Mouse (Mus musculus): ENCODE measurements around the gene Ptpn3. TPM values are rescaled to one million over a fixed set of nuclear protein-coding genes. Genes with fewer than 3 reads are reported as not detected.

The Ptpn3 gene
- polyA plus RNA-seq, 1 experiment from 2014 or later = 5.2 TPM

- no peak overlapping the region for H3K9ac ChIP-seq (ENCODE audit: low read length)
- no peaks in the 10 kb centered on the region for H3K4me1 ChIP-seq (replicated peaks; ENCODE audit: control insufficient read depth, insufficient read depth)
- H3K4me3 ChIP-seq (ENCODE audit: low read depth, low read length) = no peak overlapping the region
- WGBS = 47% methylated on average over 8 of the region's 8 CpGs
- ATAC-seq (ENCODE audit: low FRiP score, low TSS enrichment) (0 out of 2 replicates have a peak, but pooled peaks have one; percentile 25), DNase-seq (ENCODE audit: low spot score) (no peak)
- H3K36me3 ChIP-seq (ENCODE audit: control insufficient read depth, insufficient read depth, low read length) = no peaks in the 10 kb centered on the region
- peak overlapping the region; percentile 56; the same call in 1 of the 2 replicates for H3K27ac ChIP-seq (replicated peaks)
- H3K9me3 ChIP-seq (ENCODE audit: control insufficient read depth, low read length) = no peaks in the 10 kb centered on the region
- no peak for TF ChIP-seq CTCF (IDR thresholded peaks at IDR 0.05; ENCODE audit: low read depth)
- no peak for TF ChIP-seq EP300 (optimal IDR thresholded peaks at IDR 0.05)
- no peaks in the 10 kb centered on the region for H3K27me3 ChIP-seq (ENCODE audit: control insufficient read depth, insufficient read depth, low read length)
- H3K4me2 ChIP-seq (replicated peaks; ENCODE audit: low read depth) = no peak overlapping the region
Measured at GRCm38 (mm10) chr4:57312256-57313166, 10.9 kb upstream of the Ptpn3 start.

GRCm38 (mm10) chr4:57311750-57312149 is 10.1 kb upstream of the Ptpn3 start:
- H3K9ac ChIP-seq (ENCODE audit: low read length) = no peak overlapping the region
- H3K9me3 ChIP-seq (ENCODE audit: control insufficient read depth, low read length) = no peaks in the 10 kb centered on the region
- H3K4me3 ChIP-seq (ENCODE audit: low read depth, low read length) = no peak overlapping the region
- H3K27me3 ChIP-seq (ENCODE audit: control insufficient read depth, insufficient read depth, low read length) = no peaks in the 10 kb centered on the region
- H3K4me1 ChIP-seq (replicated peaks; ENCODE audit: control insufficient read depth, insufficient read depth) = no peaks in the 10 kb centered on the region
- no peak for DNase-seq (ENCODE audit: low spot score)
- no peaks in the 10 kb centered on the region for H3K36me3 ChIP-seq (ENCODE audit: control insufficient read depth, insufficient read depth, low read length)
- WGBS = 84% methylated on average over 4 of the region's 4 CpGs
- H3K27ac ChIP-seq (replicated peaks) = no peak overlapping the region
- no peak for ATAC-seq (ENCODE audit: low FRiP score, low TSS enrichment)
- H3K4me2 ChIP-seq (replicated peaks; ENCODE audit: low read depth) = no peak overlapping the region
- TF ChIP-seq EP300 (optimal IDR thresholded peaks at IDR 0.05) (no peak), CTCF (IDR thresholded peaks at IDR 0.05; ENCODE audit: low read depth) (no peak)

GRCm38 (mm10) chr4:57308214-57309000 is 6.8 kb upstream of the Ptpn3 start:
- H3K4me2 ChIP-seq (replicated peaks; ENCODE audit: low read depth) = peak overlapping the region; percentile 38; the same call in 1 of the 2 replicates
- peak; percentile 34; the same call in 1 of the 2 replicates for ATAC-seq (ENCODE audit: low FRiP score, low TSS enrichment)

GRCm38 (mm10) chr4:57307747-57308146 is 6.1 kb upstream of the Ptpn3 start:
- H3K9ac ChIP-seq (ENCODE audit: low read length) = no peak overlapping the region
- H3K36me3 ChIP-seq (ENCODE audit: control insufficient read depth, insufficient read depth, low read length) = no peaks in the 10 kb centered on the region
- TF ChIP-seq CTCF (IDR thresholded peaks at IDR 0.05; ENCODE audit: low read depth) (no peak), EP300 (optimal IDR thresholded peaks at IDR 0.05) (no peak)
- H3K4me1 ChIP-seq (replicated peaks; ENCODE audit: control insufficient read depth, insufficient read depth) = no peaks in the 10 kb centered on the region
- ATAC-seq (ENCODE audit: low FRiP score, low TSS enrichment) (no peak), DNase-seq (ENCODE audit: low spot score) (no peak)
- no peak overlapping the region for H3K4me2 ChIP-seq (replicated peaks; ENCODE audit: low read depth)
- H3K27ac ChIP-seq (replicated peaks) = no peak overlapping the region
- no peak overlapping the region for H3K4me3 ChIP-seq (ENCODE audit: low read depth, low read length)
- 67% methylated on average over 4 of the region's 4 CpGs for WGBS
- H3K9me3 ChIP-seq (ENCODE audit: control insufficient read depth, low read length) = no peaks in the 10 kb centered on the region
- H3K27me3 ChIP-seq (ENCODE audit: control insufficient read depth, insufficient read depth, low read length) = no peaks in the 10 kb centered on the region

More at GRCm38 (mm10) chr4:57308214-57309000, 6.8 kb upstream of the Ptpn3 start:
- TF ChIP-seq CTCF (IDR thresholded peaks at IDR 0.05; ENCODE audit: low read depth) (peak; percentile 48), EP300 (optimal IDR thresholded peaks at IDR 0.05) (no peak)
- Histone ChIP-seq H3K9me3 (ENCODE audit: control insufficient read depth, low read length) (no peaks in the 10 kb centered on the region), H3K4me3 (ENCODE audit: low read depth, low read length) (no peak overlapping the region), H3K36me3 (ENCODE audit: control insufficient read depth, insufficient read depth, low read length) (no peaks in the 10 kb centered on the region), H3K9ac (ENCODE audit: low read length) (no peak overlapping the region), H3K27me3 (ENCODE audit: control insufficient read depth, insufficient read depth, low read length) (no peaks in the 10 kb centered on the region), H3K4me1 (replicated peaks; ENCODE audit: control insufficient read depth, insufficient read depth) (no peaks in the 10 kb centered on the region), H3K27ac (replicated peaks) (0 out of 2 replicates have a peak overlapping the region, but pooled peaks have one; percentile 18)
- peak; percentile 39 for DNase-seq (ENCODE audit: low spot score)
- 40% methylated on average over 26 of the region's 26 CpGs for WGBS

- WGBS = 76% methylated on average over 4 of the region's 4 CpGs
- Histone ChIP-seq H3K9me3 (ENCODE audit: control insufficient read depth, low read length) (no peaks in the 10 kb centered on the region), H3K27me3 (ENCODE audit: control insufficient read depth, insufficient read depth, low read length) (no peaks in the 10 kb centered on the region), H3K36me3 (ENCODE audit: control insufficient read depth, insufficient read depth, low read length) (no peaks in the 10 kb centered on the region), H3K9ac (ENCODE audit: low read length) (no peak overlapping the region), H3K27ac (replicated peaks) (no peak overlapping the region), H3K4me3 (ENCODE audit: low read depth, low read length) (no peak overlapping the region), H3K4me1 (replicated peaks; ENCODE audit: control insufficient read depth, insufficient read depth) (no peaks in the 10 kb centered on the region), H3K4me2 (replicated peaks; ENCODE audit: low read depth) (no peak overlapping the region)
- ATAC-seq (ENCODE audit: low FRiP score, low TSS enrichment) (no peak), DNase-seq (ENCODE audit: low spot score) (no peak)
- no peak for TF ChIP-seq CTCF (IDR thresholded peaks at IDR 0.05; ENCODE audit: low read depth)
- TF ChIP-seq EP300 (optimal IDR thresholded peaks at IDR 0.05) = no peak
Measured at GRCm38 (mm10) chr4:57306260-57306659, 4.6 kb upstream of the Ptpn3 start.
